Mouse (Mus musculus): ENCODE results near the gene Naif1. TPM values are rescaled to one million over a fixed set of nuclear protein-coding genes. Genes with fewer than 3 reads are reported as not detected.
A peak's percentile ranks its signal among the peaks of the same experiment; 100 is the strongest.

Naif1 gene
- polyA plus RNA-seq (2016; fragmentation: Nextera tagmentation; extraction: Ambion mirVana) = 5.9 and 7.3 TPM in 2 replicates

DNA sequence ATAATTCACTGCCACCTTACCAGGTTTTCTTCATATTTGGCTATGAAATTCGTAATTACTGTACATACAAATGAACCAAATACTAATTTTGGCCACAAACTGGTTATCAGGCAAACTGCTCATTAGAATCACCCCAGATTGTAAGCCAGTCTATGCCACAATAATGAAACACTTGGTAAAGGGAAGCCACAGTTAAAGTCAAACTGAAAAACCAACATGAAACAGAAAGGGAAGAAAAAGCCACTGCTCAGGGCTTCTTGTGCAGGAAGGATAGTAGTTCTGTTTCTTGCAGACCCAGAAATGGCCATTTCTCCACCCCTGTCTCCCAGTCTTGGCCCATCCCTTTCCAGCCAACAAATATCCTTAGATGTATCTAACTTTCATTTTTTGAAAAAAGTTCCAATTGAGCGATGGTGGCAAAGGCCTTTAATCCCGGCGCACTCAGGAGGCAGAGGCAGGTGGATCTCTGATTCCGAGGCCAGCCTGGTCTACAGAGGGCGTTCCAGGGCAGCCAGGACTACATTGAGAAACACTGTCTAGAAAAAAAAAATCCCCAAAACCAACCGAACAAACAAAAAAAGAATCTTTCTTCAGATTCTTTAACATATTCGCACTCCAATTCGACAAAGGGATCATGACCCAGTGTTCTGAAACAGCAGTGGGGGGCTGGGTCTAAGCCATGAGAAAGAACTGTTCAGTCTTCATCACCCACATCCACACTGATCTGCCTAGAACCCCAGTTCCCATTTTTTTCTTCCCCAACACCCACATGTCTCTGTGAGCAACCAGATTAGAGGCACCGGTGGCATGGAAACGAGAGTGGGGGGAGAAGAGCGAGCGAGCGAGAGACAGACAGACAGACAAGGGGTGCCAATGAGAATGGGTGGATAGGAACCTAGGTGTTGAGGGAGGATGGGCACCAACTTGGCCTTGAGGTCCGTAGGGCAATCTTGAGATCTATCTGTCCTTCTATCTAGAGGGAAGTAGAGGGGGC, at the start of gene Naif1:
TSS of gene Naif1 (plus strand) at position 697 of the 994 bp plus-strand sequence.
- H3K9me3 ChIP-seq (replicated peaks) = no peaks in the 10 kb centered on the region
- H3K27ac ChIP-seq = peak within 1 kb of the TSS; percentile 91
- 83% methylated on average over 15 of the region's 15 CpGs for WGBS
- no peak for DNase-seq (ENCODE audit: low spot score)
- H3K27me3 ChIP-seq (ENCODE audit: low read depth, poor library complexity, severe bottlenecking) = no peaks in the 10 kb centered on the region
- peak within 1 kb of the TSS; percentile 81 for H3K4me3 ChIP-seq
- peaks cover 43% of the 10 kb centered on the region for H3K4me1 ChIP-seq
- peaks cover 19% of the 10 kb centered on the region for H3K36me3 ChIP-seq

DNA sequence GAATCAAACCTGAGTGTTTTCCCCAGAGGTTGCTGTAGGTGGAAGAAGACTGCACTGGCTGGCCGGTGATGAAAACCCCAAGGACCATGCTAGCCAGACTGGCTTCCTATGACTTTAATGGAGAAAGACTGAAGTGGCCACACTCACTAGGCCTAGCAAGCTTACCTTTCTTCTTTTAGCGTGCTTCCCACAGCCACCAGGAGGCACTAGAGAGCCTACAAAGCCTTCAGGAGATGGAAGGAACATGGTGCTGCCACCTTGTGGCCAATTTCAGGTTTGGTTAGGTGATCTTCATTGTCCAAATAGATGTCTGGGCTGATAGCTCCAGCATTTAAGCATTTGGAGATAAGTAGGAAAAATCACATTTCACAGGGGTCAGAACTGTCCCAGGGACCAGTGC, 45.6 kb upstream of the Naif1 start:
- DNase-seq (ENCODE audit: low spot score) = peak; percentile 97
- 17% methylated on average over 2 of the region's 2 CpGs for WGBS
- peak overlapping the region; percentile 2; the same call in 1 of the 2 replicates for H3K27ac ChIP-seq
- no peaks in the 10 kb centered on the region for H3K9me3 ChIP-seq (replicated peaks)
- H3K4me1 ChIP-seq = peaks cover 14% of the 10 kb centered on the region
- H3K36me3 ChIP-seq = peaks cover 39% of the 10 kb centered on the region
- H3K4me3 ChIP-seq = no peak overlapping the region
- H3K27me3 ChIP-seq (ENCODE audit: low read depth, poor library complexity, severe bottlenecking) = no peaks in the 10 kb centered on the region

- WGBS = 87% methylated on average over 7 of the region's 7 CpGs
- H3K4me3 ChIP-seq = no peak overlapping the region
- peak overlapping the region; percentile 63 for H3K27ac ChIP-seq
- no peak for DNase-seq (ENCODE audit: low spot score)
- peaks cover 13% of the 10 kb centered on the region for H3K36me3 ChIP-seq
- H3K9me3 ChIP-seq (replicated peaks) = no peaks in the 10 kb centered on the region
- H3K4me1 ChIP-seq = peaks cover 22% of the 10 kb centered on the region
- no peaks in the 10 kb centered on the region for H3K27me3 ChIP-seq (ENCODE audit: low read depth, poor library complexity, severe bottlenecking)
Measured at GRCm38 (mm10) chr2:32407144-32407824, 43.0 kb upstream of the Naif1 start.

DNA sequence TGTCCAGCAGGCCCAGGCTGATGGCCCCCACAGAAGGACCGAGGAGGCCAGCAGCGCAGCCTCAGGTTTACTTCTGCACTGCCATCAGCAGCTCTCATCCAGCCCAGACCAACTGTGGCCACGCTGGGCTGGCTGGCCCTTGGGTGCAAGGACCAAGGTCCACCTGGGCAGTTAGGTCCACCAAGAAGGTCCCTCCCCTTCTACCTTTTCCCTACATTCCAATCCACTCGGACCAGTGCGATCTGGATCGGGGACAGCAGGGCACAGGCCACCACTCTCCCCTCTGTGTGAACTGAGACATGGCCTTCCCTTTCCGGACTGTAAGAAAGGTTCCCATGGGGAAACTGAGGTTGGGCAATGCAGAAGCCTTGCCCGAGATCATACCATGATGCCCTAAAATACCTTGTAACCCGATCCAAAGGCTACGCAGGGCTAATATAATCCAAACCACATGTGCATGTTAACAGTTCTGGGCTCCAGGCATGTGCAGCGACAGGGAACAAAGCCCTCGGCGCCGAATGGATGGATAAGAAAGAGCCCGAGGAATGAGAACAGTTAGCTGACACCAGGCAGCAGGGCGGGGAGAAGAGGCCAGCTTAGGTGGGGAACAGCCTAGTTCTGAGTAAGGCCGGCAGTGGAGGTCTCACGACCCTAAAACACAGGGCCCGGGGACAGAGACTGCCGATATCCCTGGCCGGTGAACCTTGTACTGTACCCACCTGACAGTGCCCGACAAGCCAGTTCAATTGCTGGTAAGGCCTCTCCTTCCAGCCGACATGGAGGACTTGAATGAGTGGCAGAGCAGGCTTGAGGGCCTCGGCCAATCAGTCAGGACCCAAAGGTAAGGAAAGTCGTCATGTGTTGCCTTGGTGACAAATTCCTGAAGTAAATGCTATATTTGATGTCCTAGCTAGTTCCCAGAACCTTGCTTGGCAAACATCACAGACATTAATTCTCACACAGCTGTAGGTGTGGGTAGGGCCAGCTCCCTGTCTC, 41.5 kb upstream of the Naif1 start:
- Histone ChIP-seq H3K4me3 (peak overlapping the region; percentile 28), H3K36me3 (peaks cover 12% of the 10 kb centered on the region), H3K27ac (peak overlapping the region; percentile 93), H3K27me3 (ENCODE audit: low read depth, poor library complexity, severe bottlenecking) (no peaks in the 10 kb centered on the region), H3K4me1 (peaks cover 22% of the 10 kb centered on the region), H3K9me3 (replicated peaks) (no peaks in the 10 kb centered on the region)
- WGBS = 49% methylated on average over 25 of the region's 25 CpGs
- DNase-seq (ENCODE audit: low spot score) = peak; percentile 78

DNA sequence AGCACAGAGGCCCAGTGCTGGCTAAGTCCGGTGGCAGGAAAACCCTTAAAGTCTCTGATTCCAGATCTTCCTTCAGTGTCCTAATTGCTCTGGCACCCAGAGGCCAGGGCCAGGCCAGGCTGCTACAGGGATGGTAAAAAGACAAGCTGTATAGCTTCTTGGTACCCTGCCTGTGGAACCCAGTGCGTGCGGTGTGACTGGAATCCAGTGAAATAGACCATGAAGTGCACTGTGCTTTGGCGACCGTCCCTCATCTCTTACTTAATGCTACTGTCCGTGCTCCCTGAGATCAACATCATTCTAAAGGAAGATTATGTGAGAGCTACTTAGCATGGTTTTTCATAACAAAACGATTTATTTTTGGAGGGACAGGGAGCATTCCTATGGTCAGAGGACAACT, 38.9 kb upstream of the Naif1 start:
- DNase-seq (ENCODE audit: low spot score) = no peak
- WGBS = 89% methylated on average over 7 of the region's 7 CpGs
- H3K4me1 ChIP-seq = peaks cover 32% of the 10 kb centered on the region
- H3K4me3 ChIP-seq = no peak overlapping the region
- H3K27me3 ChIP-seq (ENCODE audit: low read depth, poor library complexity, severe bottlenecking) = no peaks in the 10 kb centered on the region
- H3K36me3 ChIP-seq = peaks cover 36% of the 10 kb centered on the region
- H3K9me3 ChIP-seq (replicated peaks) = no peaks in the 10 kb centered on the region
- no peak overlapping the region for H3K27ac ChIP-seq

- peaks cover 32% of the 10 kb centered on the region for H3K4me1 ChIP-seq
- no peak for DNase-seq (ENCODE audit: low spot score)
- H3K4me3 ChIP-seq = no peak overlapping the region
- no peaks in the 10 kb centered on the region for H3K27me3 ChIP-seq (ENCODE audit: low read depth, poor library complexity, severe bottlenecking)
- H3K9me3 ChIP-seq (replicated peaks) = no peaks in the 10 kb centered on the region
- 94% methylated on average over 6 of the region's 6 CpGs for WGBS
- H3K27ac ChIP-seq = no peak overlapping the region
- H3K36me3 ChIP-seq = peaks cover 51% of the 10 kb centered on the region
Measured at GRCm38 (mm10) chr2:32412742-32413531, 37.3 kb upstream of the Naif1 start.

DNA sequence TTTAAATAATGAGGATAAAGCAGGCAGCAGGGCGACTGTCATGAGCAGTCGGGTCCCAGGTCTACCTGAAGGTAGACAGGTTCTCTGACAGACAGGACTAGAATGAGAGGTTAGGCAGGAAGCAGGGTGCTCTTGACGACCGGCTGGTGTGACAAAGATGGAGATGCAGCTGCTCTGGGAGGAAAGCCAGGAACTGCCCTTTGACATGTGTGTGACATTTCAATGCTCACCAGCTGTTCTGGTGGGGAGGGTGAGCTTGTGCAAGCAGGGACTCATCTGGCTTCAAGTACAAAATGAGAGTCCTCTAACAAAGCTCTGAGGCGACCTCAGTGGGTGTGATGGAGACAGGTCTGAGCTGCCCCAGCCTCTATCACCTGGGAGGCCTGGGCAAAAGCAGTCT, 36.3 kb upstream of the Naif1 start:
- Histone ChIP-seq H3K4me1 (peaks cover 27% of the 10 kb centered on the region), H3K9me3 (replicated peaks) (no peaks in the 10 kb centered on the region), H3K27ac (0 out of 2 replicates have a peak overlapping the region, but pooled peaks have one; percentile 3), H3K36me3 (peaks cover 61% of the 10 kb centered on the region), H3K27me3 (ENCODE audit: low read depth, poor library complexity, severe bottlenecking) (no peaks in the 10 kb centered on the region), H3K4me3 (no peak overlapping the region)
- 36% methylated on average over 5 of the region's 5 CpGs for WGBS
- no peak for DNase-seq (ENCODE audit: low spot score)

GRCm38 (mm10) chr2:32415801-32416200, 34.5 kb upstream of the Naif1 start:
- 94% methylated on average over 12 of the region's 12 CpGs for WGBS

GRCm38 (mm10) chr2:32416556-32416955, 33.7 kb upstream of the Naif1 start:
- Histone ChIP-seq H3K9me3 (replicated peaks) (no peaks in the 10 kb centered on the region), H3K4me3 (no peak overlapping the region), H3K27me3 (ENCODE audit: low read depth, poor library complexity, severe bottlenecking) (no peaks in the 10 kb centered on the region), H3K36me3 (peaks cover 86% of the 10 kb centered on the region), H3K27ac (no peak overlapping the region), H3K4me1 (peaks cover 14% of the 10 kb centered on the region)
- 74% methylated on average over 2 of the region's 2 CpGs for WGBS
- no peak for DNase-seq (ENCODE audit: low spot score)

More at GRCm38 (mm10) chr2:32415801-32416200, 34.5 kb upstream of the Naif1 start:
- Histone ChIP-seq H3K9me3 (replicated peaks) (no peaks in the 10 kb centered on the region), H3K27me3 (ENCODE audit: low read depth, poor library complexity, severe bottlenecking) (no peaks in the 10 kb centered on the region), H3K27ac (no peak overlapping the region), H3K4me1 (peaks cover 16% of the 10 kb centered on the region), H3K4me3 (no peak overlapping the region), H3K36me3 (peaks cover 80% of the 10 kb centered on the region)
- no peak for DNase-seq (ENCODE audit: low spot score)

DNA sequence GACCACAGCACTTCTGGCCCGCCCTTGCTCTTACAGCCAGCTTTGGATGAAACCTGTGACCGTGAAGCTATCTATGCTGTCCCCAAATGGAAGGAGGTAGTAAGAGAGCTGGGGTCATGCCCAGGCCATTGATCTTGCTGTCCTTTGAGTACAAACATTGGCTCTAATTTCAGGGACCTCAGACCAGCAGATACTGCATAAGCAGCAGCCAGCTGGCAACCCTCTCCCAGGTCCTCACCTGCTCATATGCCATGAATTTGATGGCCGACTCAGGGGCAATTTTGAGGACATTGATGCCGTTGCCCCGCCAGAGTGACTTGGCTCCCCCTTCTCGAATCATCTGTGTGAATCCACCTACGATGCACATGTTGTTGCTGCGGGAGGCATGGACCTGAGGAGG, 32.8 kb upstream of the Naif1 start:
- Histone ChIP-seq H3K36me3 (peaks cover 89% of the 10 kb centered on the region), H3K27ac (no peak overlapping the region), H3K4me3 (no peak overlapping the region), H3K9me3 (replicated peaks) (no peaks in the 10 kb centered on the region), H3K4me1 (peaks cover 18% of the 10 kb centered on the region), H3K27me3 (ENCODE audit: low read depth, poor library complexity, severe bottlenecking) (no peaks in the 10 kb centered on the region)
- WGBS = 89% methylated on average over 8 of the region's 8 CpGs
- no peak for DNase-seq (ENCODE audit: low spot score)

DNA sequence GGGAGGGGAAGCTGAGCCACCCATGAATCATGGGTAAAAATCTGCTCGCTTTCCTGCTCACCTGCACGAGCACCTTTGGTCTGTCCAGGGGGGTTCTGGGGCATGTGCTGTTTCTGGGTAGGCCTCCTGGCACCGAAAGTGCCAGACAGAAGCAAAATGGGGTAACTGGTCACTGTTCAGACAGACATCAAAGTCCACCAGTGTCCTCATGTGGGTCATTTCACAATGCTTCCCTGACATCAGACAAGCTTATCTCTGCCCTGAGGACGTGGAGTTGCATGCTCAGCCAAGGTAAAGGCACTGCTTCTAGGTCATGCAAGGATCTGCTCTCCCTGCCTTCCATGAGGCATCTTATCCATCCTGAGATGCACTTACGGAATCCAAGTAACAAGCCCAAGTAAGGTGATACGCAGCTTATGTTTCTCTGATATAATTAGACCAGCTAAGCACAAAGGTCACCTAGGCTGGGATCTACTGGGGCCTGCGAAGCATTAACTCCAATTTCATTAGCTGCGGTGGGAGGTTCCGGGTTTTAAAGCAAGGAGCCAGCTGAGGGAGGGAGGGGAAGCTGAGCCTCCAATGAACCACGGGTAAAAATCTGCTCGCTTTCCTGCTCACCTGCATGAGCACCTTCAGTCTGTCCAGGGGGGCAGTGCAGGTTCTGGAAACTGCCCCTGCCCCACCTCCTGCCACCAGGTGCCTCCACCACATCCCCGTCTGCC, 31.7 kb upstream of the Naif1 start:
- Histone ChIP-seq H3K4me3 (no peak overlapping the region), H3K27me3 (ENCODE audit: low read depth, poor library complexity, severe bottlenecking) (no peaks in the 10 kb centered on the region), H3K9me3 (replicated peaks) (no peaks in the 10 kb centered on the region), H3K36me3 (peaks cover 81% of the 10 kb centered on the region), H3K27ac (no peak overlapping the region), H3K4me1 (peaks cover 29% of the 10 kb centered on the region)
- DNase-seq (ENCODE audit: low spot score) = no peak
- WGBS = 84% methylated on average over 12 of the region's 12 CpGs

All from limb, embryonic 10.5 days (tissue).